Mouse (Mus musculus) testis, postnatal 14 days (tissue): Measurements from ENCODE around the gene Tgm2.

Experiments used
- DNase-seq: peaks from one replicate; pipeline ENCODE4 v3.0.0; 2021; ENCODE audit warnings: low spot score

Gene Tgm2

DNA sequence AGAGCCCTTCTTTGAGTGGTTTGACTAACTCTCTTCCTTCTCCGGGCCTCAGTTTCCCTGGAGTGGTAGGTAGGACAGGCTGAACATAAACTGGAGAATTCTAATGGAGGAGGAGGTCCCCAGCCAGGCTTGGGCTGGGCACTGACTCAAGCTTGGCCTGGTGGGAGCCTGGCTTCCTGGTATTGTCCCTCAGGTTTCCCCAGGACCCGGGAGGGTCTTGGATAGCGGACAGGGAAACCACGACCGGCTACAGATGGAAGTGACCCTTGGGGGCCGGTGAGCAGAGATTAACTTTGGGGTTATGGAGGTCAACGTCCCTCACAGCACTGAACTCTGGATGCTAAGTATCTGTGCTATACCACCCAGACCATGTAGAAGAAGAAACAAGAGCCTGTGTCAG lies 5.0 kb downstream of the Tgm2 start:
- no peak for DNase-seq

DNA sequence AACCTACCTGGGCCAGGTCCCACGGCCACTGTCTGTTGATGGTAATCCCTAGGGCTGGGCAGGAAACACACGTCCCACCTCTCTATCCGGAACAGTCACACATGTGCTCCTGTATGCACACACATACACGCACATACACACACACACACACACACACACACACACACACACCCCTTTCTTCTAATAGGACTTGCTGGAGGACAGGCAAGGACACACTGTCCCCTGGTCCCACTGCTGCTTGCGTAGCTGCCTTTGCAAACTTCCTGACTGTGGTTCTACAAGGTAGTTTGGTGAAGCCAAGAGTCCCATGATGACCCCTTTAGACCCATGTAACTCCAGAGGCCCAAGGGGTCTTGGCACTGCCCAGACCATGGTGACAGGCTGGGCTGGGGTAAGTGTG lies 5.6 kb downstream of the Tgm2 start:
- DNase-seq, result no peak

DNA sequence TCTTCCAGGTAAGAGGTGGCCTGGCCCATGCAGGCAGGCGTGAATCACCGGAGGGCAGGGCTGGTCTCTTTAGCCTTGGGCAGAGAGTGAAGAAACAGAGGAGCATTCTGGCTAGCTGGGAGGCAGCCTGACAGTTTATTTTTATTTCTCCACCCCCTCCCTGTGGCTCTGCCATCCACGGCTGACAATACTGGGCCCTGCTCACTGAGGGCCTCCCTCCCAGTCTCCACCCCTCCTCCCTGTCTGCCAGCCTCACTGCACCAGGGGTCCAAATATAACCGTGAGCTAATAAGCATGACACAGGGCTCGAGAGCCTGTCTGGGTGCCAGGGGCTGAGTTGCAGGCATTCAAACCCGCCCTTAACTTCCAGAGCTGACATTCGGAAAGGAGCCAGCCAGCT lies 6.6 kb downstream of the Tgm2 start:
- DNase-seq, result no peak

- DNase-seq, result no peak
These were observed 7.5 kb downstream of the Tgm2 start for GRCm38 (mm10) chr2:158138778-158139177.

GRCm38 (mm10) chr2:158137771-158138170 lies 8.5 kb downstream of the Tgm2 start:
- no peak for DNase-seq

- DNase-seq, result no peak
These were observed 10.0 kb downstream of the Tgm2 start for GRCm38 (mm10) chr2:158136205-158136604.

- no peak for DNase-seq
These were observed 13.2 kb downstream of the Tgm2 start for GRCm38 (mm10) chr2:158133050-158133449.

- no peak for DNase-seq
These were observed 13.9 kb downstream of the Tgm2 start for GRCm38 (mm10) chr2:158132320-158132719.

GRCm38 (mm10) chr2:158131197-158131835 lies 14.9 kb downstream of the Tgm2 start:
- DNase-seq, result no peak

- DNase-seq, result no peak
These were observed 15.7 kb downstream of the Tgm2 start for GRCm38 (mm10) chr2:158130391-158130986.

DNA sequence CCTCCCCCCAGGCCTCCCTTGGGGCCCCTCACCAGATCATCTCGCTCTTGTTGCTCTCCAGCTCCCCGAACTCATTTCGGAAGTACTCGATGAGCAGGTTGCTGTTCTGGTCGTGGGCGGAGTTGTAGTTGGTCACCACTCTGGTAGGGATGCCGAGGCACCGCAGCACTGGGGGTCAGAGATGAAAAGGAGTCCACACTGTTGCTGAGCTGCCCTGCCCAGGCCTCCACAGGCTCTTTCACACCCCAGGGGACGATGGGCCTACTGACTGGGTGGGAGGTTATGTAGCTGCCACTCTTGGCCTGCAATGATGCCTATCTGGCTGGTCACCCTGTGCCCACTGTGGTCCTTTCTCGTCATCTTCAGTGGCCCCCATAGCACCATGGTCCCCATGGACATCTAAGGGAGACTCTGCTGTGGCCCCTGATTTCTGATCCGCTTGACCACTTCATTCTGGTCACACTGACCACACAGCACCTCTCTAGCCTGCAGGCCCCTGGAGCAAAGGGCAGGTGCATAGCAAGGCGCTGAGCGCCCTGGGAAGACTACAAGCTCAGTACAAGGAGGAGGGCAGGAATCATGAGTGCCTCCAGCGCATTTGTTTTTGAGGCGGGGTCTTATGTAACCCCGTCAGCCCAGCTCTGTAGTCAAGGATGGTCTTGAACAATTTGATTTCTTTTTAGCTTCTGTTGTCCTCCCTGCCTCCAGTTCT lies 16.8 kb downstream of the Tgm2 start:
- DNase-seq, result no peak

GRCm38 (mm10) chr2:158128461-158129130 lies 17.6 kb downstream of the Tgm2 start:
- no peak for DNase-seq

- no peak for DNase-seq
These were observed 18.4 kb downstream of the Tgm2 start for GRCm38 (mm10) chr2:158127872-158128271.

DNA sequence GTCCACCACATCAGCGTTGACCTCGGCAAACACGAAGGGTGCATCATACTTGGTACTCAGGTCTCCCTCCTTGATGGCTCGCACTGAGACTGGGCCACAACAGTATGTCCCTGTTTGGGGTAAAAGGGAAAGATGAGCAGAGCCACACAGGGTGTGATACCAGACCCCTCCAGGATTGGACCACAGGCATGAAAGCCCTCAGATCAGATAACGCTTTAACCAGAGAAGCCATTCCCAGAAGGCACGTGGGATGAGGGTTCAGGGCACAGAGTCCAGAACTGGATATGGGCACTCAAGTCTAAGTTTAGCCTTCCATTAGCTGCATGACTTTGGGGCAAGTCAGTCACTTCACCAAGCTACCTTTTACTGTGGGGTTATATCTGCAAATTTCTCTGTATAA lies 19.0 kb downstream of the Tgm2 start:
- DNase-seq, result no peak

GRCm38 (mm10) chr2:158122814-158123213 lies 23.4 kb downstream of the Tgm2 start:
- peak; percentile 38 for DNase-seq

DNA sequence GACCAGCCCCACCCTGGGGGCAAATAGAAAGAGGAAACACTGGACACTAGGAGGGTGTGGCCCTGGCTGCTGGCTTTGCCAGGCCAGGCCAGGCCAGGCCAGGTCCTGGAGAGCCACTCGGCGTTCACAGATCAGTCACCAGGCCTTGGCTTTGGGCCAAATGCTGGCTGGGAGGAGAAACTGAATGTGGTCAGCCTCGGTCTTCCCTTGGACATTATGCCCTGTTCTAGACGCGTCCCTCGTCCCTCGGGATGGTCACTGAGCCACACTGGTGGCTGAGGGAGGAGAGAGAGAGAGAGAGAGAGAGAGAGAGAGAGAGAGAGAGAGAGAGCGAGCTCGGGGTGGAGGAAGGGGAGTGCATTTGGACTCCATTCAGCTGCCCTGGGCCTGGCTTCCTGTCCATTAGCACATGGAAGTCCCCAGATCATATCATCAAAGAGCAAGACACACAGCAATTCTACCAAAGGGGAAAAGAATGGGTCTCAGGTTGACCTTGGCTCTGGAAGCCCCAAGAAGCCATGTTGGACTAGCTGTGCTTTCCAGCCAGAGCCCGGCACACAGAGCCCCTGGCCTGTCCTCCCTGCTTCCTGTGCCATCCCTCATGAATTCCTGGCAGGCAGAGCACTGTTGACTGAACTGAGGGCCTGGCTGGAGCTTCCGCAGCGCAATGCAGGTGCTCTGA lies 24.4 kb downstream of the Tgm2 start:
- no peak for DNase-seq

GRCm38 (mm10) chr2:158120868-158121267 lies 25.4 kb downstream of the Tgm2 start:
- DNase-seq, result no peak

- DNase-seq, result no peak
These were observed 26.0 kb downstream of the Tgm2 start for GRCm38 (mm10) chr2:158120211-158120610.

DNA sequence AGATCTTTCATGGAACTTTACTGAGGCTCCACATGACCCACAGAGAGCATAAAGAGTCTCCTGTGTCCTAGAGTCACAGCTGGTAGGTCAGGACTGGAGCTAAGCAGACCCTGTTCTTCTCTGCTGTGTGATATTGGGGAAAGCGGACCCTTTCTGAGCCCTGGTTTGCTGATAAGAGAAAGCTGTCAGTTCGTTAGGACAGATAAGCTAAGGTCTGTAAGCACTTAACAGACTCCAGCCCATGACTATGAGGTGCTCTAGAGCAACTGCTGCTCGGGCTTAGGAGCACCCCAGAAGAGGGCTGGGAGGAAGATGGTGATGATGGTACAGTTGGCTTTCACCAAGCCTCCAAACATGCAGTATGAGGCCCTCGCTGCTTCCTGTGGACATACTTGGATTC lies 27.1 kb downstream of the Tgm2 start:
- DNase-seq, result no peak

GRCm38 (mm10) chr2:158116653-158117052 lies 29.6 kb downstream of the Tgm2 start:
- DNase-seq, result no peak

- DNase-seq, result no peak
These were observed 30.3 kb downstream of the Tgm2 start for GRCm38 (mm10) chr2:158115838-158116453.

DNA sequence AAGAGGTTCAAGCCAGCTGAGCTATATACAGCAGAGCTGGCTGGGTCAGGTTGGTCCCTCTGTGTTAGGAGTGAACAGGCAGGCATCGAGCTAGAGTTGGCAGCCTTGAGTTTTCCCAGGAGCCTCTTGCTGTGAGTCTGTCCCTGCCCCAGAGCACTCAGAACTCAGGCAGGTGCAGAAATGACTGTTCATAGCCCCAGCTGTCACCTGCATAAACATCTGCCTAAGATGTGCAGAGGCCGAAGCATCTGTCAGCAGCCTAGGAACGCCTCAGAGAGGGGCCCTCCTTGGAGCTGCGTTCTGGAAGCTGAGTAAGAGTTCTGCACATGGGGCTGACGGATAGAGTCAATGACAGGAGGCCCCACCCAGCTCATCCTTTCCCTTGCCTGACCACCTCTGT lies 31.3 kb downstream of the Tgm2 start:
- no peak for DNase-seq
